Mouse (Mus musculus) ES-E14 (cell line): ENCODE measurements around the gene Morc4.

ENCODE experiments used
- CHD2 ChIP-seq: IDR thresholded peaks from 2 replicates; pipeline ENCODE4 v1.6.1; 2014; ENCODE audit warnings: mild to moderate bottlenecking, low read depth, low read length, inconsistent platforms
- MAFK ChIP-seq: IDR thresholded peaks from 2 replicates; pipeline ENCODE4 v1.6.1; 2014; ENCODE audit warnings: mild to moderate bottlenecking, low read depth, low read length, inconsistent platforms; ENCODE audit not compliant: insufficient read depth
- ZC3H11A ChIP-seq: IDR thresholded peaks from 2 replicates; pipeline ENCODE4 v1.6.1; 2012; ENCODE audit warnings: low read depth, mild to moderate bottlenecking, inconsistent platforms, low read length, borderline replicate concordance
- ZNF384 ChIP-seq: IDR thresholded peaks from 2 replicates; pipeline ENCODE4 v1.6.1; 2012; ENCODE audit warnings: low read depth, low read length, inconsistent platforms

DNA sequence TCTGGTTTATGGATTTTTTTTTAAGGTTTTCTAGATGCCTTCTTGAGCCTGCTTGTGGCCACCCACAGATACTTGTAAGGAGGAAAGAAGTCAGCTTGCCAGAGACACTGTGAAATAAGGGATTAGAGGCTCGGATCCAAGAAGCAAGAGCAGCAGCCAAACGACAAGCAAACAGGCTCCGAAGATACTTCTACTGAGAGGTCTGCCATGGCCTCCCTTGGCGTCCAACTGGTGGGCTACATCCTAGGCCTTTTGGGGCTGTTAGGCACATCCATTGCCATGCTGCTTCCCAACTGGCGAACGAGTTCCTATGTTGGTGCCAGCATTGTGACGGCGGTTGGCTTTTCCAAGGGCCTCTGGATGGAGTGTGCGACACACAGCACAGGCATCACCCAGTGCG is 63.0 kb downstream of the Morc4 start:
- TF ChIP-seq ZC3H11A: no peak
- TF ChIP-seq ZNF384: no peak
- TF ChIP-seq MAFK: no peak
- no peak for TF ChIP-seq CHD2
